ENCODE assay signal across 31 mouse cellular contexts in genomic region chr12:99315931-99316330, GRCm38 (mm10).
"Had no signal": no experiment of that assay in that cellular context is flagged by ENCODE, and none has a peak within 500 bp of the region (broad histone marks: within the 10 kb centered on the region; RNA-seq: fewer than 3 reads in every experiment).

No protein-coding gene starts in this region.

- ATAC-seq: liver, embryonic 12.5 days; liver, postnatal 0 days; lung, postnatal 0 days; midbrain, embryonic 13.5 days; midbrain, embryonic 15.5 days; midbrain, embryonic 16.5 days had no signal

- H3K4me3 ChIP-seq: limb, embryonic 10.5 days; limb, embryonic 12.5 days; limb, embryonic 13.5 days; limb, embryonic 15.5 days; liver, embryonic 12.5 days; liver, embryonic 13.5 days; liver, embryonic 15.5 days; lung, embryonic 15.5 days; megakaryocyte, embryonic 14.5 days; midbrain, embryonic 10.5 days; midbrain, embryonic 12.5 days; midbrain, embryonic 13.5 days; midbrain, embryonic 15.5 days; myocyte; neural tube, embryonic 12.5 days had no signal

- H3K27ac ChIP-seq: limb, embryonic 10.5 days; limb, embryonic 12.5 days; limb, embryonic 13.5 days; limb, embryonic 15.5 days; liver, embryonic 12.5 days; liver, embryonic 13.5 days; liver, embryonic 14.5 days; liver, embryonic 15.5 days; lung, embryonic 15.5 days; macrophage; midbrain, embryonic 10.5 days; midbrain, embryonic 12.5 days; midbrain, embryonic 13.5 days; midbrain, embryonic 15.5 days; neural tube, embryonic 12.5 days had no signal

- H3K9me3 ChIP-seq: limb, embryonic 10.5 days; limb, embryonic 12.5 days; limb, embryonic 15.5 days; liver, embryonic 12.5 days; liver, embryonic 13.5 days; liver, embryonic 15.5 days; lung, embryonic 15.5 days; megakaryocyte, embryonic 14.5 days; midbrain, embryonic 15.5 days had no signal

- DNase-seq: left cerebral cortex, postnatal 4 days; liver; liver, embryonic 13.5 days; liver, postnatal 0 days; lung, adult 18-20 months; lung, embryonic 14.5 days; lung, postnatal 10 days; lung, postnatal 14 days; lung, postnatal 36 days; lung, postnatal 4 days; midbrain, embryonic 14.5 days had no signal

- H3K9ac ChIP-seq: limb, embryonic 12.5 days; limb, embryonic 13.5 days; limb, embryonic 15.5 days; liver, embryonic 12.5 days; liver, embryonic 13.5 days; liver, embryonic 14.5 days; liver, embryonic 15.5 days; liver, postnatal 0 days; lung, embryonic 14.5 days; lung, embryonic 15.5 days; midbrain, embryonic 12.5 days; midbrain, embryonic 13.5 days; midbrain, embryonic 15.5 days; neural tube, embryonic 12.5 days had no signal

- H3K4me2 ChIP-seq: limb, embryonic 12.5 days; limb, embryonic 13.5 days; limb, embryonic 15.5 days; liver, embryonic 11.5 days; liver, embryonic 12.5 days; liver, embryonic 13.5 days; liver, embryonic 15.5 days; lung, embryonic 14.5 days; lung, embryonic 15.5 days; midbrain, embryonic 11.5 days; midbrain, embryonic 12.5 days; midbrain, embryonic 13.5 days; midbrain, embryonic 15.5 days; neural tube, embryonic 12.5 days had no signal

- H3K36me3 ChIP-seq: liver, embryonic 12.5 days; liver, embryonic 13.5 days; liver, embryonic 15.5 days; lung, embryonic 15.5 days; midbrain, embryonic 15.5 days had no signal

- H3K27me3 ChIP-seq: limb, embryonic 12.5 days; limb, embryonic 13.5 days; limb, embryonic 15.5 days; liver, embryonic 12.5 days; liver, embryonic 13.5 days; liver, embryonic 15.5 days; lung, embryonic 15.5 days; megakaryocyte, embryonic 14.5 days; midbrain, embryonic 12.5 days; midbrain, embryonic 13.5 days; midbrain, embryonic 15.5 days; neural tube, embryonic 12.5 days had no signal
